Mouse (Mus musculus): ENCODE measurements at regions not wholly inside any gene's neighbourhood (a gene's known extent, or its start where the extent isn't known, plus 50 kb on each side); places are given as distances from the start of the nearest gene placed in this dataset.

DNA sequence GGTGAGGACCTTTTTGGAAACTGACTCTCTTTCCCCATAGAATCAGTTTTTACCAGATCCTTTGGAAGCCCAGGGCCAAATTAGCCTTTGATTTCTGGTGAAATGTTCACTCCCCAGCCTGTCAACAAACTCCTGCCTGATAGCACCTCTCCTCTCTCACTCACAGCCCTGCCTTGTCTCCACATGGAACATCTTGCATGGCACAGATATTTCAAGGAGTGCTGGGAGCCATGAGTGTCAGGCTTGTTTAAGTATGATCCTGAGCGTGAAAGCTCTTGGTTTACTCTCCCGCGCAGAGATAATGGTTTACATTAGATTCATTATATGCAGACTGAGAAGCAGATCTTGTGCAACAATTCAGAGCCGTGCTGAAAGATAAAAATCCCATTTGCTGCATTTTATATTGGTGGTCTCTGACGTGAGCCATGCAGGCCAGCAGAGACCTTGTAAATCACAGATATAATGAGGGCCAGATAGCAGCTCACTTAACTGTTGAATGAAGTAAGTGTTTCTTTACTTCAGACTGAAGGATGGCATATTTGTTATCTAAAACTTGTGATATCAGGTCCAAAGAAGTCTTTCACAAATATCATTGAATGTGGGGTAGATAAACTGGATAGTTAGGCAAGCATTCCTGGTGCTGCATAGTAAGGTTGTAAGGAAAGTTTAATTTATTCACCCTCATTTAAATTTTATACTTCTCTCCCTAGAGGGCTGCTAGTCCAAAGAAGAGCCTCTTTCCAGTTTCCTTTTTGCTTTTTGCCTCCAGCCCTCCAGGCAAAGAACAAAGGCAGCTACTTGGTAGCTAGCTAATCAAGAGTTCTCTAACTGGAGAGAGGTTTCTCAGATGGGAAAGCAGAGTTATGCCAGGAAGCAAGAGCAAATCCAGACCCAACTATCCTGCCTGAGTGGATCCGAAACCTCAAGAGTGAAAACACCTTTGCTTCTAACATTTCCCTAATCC is 81.8 kb downstream of the Tbx18 start:
- no peak for ATAC-seq (ENCODE audit: low TSS enrichment)

DNA sequence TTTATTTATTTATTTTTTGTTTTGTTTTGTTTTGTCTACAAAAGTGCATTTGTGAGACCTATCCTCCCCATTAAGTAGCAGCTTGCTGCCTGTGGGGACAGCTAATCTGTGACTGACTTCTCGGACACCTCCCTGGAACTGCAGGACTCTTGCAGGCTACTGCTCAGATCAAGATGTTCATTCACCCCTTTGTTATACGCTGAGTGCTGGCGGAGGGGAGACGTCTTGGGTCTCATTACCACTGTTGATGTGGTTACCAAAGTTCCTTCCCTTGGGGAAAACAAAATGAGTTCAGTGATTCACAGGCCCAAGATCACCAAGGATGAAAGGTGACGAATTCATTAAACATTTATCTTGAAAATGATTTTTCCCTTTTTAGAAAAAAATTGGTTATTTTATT is 82.7 kb downstream of the Tbx18 start:
- ATAC-seq (ENCODE audit: low TSS enrichment), result no peak

DNA sequence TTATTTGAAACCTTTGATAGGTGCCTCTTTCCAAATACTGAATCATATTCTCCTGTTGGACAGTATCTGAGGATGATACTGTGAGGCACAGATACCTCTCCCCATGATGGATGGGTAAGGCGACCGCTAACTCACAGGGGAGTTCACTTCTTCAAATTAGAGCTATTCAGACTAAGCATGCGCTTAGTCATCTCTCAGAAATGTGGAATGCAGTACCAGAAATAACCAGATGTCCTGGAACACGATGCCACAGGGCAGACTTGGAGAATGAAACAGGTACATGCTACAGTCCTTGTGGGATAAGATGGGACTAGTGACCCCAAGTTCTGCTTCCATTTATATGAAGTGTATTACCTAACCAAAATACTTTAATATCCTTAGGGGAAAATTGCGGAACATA is 86.0 kb downstream of the Tbx18 start:
- no peak for ATAC-seq (ENCODE audit: low TSS enrichment)

GRCm38 (mm10) chr9:87633863-87634630 is 97.0 kb downstream of the Tbx18 start:
- ATAC-seq (ENCODE audit: low TSS enrichment), result peak; percentile 52; the same call in 1 of the 2 replicates

GRCm38 (mm10) chr9:87626432-87626831 is 104.6 kb downstream of the Tbx18 start:
- no peak for ATAC-seq (ENCODE audit: low TSS enrichment)

- peak; percentile 52 for ATAC-seq (ENCODE audit: low TSS enrichment)
Measured at GRCm38 (mm10) chr9:87618238-87618673, 112.8 kb downstream of the Tbx18 start.

DNA sequence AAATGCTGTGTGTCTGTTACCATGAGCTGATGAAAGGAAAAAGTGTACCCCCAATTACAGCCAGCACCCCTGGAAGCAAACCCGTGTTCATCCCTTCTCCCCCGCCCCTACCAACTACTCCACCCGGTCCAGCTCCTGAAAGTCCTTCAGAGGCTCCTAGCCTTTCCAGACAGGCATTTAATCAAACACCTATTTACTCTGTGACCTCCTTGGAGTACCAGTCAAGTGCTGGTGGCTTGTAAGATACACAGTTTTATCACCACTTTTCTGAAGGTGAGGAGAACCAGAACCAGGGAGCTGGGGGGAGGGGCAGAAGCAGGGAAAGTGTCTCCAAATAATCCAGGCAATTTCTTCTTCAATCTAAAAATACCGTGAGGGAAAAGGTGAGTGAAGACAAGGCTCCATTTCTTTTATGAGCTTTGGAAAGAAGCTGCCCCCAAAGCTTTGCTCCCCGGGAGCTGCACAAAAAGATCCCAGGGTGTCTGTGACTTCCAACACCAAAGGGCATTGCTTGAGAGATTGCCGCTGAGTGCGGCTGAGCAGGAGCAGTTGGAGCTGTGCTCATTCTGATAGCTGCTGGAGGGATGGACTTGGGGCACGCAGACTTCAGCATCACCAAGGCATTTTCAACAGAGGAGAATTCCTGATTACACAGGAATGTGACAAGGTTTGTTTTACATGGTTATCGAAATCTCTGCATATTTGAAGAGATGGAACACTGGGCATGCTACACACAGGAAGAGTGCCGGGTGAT is 123.0 kb downstream of the Tbx18 start:
- ATAC-seq (ENCODE audit: low TSS enrichment), result no peak

GRCm38 (mm10) chr9:87575591-87575990 is 155.5 kb downstream of the Tbx18 start:
- ATAC-seq (ENCODE audit: low TSS enrichment), result no peak

DNA sequence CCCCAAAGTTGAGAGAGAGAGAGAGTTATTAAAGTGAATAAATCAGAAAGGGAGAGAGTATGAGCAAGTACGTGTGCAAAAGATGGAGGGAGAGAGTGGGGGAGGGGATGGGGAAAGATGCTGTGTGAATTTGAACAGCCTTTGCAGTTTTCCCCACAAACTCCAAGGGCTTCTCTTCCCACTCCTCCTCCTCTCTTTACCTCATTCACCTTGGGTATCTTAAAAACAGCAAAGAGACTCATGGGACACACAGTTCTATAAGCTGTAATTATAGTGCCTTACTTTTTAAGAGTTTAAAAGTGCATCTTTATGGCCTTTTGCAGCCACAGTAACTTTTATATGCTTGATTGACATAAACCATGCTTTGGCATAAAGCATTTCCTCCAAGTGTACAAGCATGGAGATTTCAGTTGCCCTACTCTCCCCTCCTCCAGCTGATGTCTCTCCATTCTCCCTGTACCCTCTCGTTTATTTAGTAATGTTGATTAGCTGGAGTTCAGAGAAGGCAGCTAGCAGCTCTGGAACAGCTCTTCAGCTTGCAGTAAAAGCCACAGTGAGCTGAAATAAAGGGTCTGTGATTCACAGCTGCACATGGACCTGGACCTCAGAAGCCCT is 156.7 kb downstream of the Tbx18 start:
- no peak for ATAC-seq (ENCODE audit: low TSS enrichment)

DNA sequence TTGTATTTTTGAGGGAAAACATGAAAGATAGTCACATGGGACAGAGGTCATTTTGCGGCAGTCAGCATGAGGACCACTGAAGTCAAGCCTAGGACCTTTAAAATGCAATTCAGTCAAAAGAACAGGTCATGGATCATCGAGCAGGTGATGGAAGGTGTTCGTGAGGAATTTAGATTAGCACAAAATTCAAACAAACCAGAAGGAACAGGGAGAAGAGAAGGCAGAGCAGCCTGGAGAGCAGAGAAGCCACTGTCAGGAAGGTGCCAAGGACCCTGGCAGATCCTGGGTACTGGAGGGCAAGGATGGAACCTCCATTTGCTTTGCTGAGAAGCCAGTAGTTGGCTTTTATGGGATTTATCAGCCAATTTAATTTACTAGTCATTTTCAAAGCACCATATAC is 167.8 kb downstream of the Tbx18 start:
- no peak for ATAC-seq (ENCODE audit: low TSS enrichment)

- no peak for ATAC-seq (ENCODE audit: low TSS enrichment)
Measured at GRCm38 (mm10) chr9:87562796-87563195, 168.3 kb downstream of the Tbx18 start.

DNA sequence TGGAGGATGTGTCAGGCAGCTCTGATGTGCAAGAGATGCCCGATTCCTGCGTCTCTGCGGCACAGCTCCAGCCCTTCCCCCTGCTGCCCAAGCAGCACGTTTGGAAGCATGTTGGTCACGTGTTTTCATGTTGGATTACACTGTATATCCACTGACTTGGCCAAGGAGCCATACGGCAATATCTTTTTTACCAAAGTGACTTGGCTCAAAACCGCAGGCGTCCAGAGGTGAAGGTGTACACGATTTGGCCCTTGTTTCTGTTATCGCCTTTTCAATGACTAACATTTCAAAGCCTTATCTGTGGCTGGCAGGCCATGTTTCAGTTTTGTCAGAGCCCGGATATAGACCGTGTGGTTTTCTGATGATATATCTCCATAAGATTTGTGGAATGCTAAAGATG is 173.2 kb downstream of the Tbx18 start:
- ATAC-seq (ENCODE audit: low TSS enrichment), result no peak

DNA sequence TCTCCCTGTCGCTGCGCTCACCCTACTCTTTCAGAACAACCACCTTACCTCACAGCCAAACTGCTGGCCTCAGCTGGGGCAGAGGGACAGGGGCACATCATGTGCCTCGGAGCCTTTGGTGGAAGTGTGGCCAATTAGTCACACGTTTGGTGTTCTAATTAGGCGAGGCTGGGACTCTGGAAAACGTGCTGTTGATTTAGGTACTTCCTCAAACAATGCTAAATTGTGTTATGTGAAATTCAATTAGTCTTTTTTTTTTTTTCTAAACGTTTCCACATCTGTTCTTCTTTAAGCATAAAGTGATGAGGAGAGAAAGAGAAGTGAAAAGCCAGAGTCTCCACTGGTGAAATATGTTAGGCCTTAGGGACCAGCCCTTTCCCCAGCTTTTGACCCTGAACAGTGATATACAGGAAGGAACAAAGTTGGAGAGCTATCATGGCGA is 174.1 kb downstream of the Tbx18 start:
- ATAC-seq (ENCODE audit: low TSS enrichment), result no peak

DNA sequence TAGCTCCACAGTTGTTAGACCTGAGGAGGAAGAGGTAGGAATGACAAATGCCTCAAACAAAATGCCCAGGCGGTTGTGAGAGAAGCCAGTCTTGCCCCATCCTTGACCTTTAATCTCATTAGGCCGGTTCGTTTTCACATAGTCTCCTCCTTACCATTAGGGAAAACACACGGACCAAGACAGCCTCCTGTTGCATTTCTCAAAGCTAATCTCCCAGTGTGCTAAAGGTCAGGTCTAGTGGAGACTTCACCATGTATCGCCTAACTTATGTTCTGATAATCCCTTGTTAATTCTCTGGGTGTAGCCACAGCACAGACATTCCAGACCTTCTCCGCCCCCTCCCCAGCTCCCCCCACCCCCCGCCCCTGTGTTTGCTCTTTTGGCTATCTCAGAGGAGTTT is 174.5 kb downstream of the Tbx18 start:
- no peak for ATAC-seq (ENCODE audit: low TSS enrichment)

DNA sequence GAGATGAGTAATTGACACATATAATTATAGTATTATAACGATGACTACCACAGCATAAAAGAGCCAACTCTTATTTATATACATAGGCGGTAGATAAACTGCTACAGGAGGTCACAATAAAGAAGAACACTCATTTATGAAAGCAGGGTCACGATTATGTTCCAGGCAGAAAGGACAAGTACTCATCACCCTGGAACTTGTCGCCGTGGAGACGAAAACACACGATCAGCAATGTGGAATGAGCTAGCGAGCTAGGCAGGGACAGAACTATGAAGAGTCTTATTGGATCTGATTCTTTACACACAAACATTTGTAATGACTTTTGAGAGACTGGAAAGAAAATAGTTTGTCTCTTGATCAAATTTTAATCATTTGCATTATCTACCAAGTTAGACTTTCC is 197.9 kb downstream of the Tbx18 start:
- no peak for ATAC-seq (ENCODE audit: low TSS enrichment)

- ATAC-seq (ENCODE audit: low TSS enrichment), result no peak
Measured at GRCm38 (mm10) chr9:87529908-87530307, 201.2 kb downstream of the Tbx18 start.

DNA sequence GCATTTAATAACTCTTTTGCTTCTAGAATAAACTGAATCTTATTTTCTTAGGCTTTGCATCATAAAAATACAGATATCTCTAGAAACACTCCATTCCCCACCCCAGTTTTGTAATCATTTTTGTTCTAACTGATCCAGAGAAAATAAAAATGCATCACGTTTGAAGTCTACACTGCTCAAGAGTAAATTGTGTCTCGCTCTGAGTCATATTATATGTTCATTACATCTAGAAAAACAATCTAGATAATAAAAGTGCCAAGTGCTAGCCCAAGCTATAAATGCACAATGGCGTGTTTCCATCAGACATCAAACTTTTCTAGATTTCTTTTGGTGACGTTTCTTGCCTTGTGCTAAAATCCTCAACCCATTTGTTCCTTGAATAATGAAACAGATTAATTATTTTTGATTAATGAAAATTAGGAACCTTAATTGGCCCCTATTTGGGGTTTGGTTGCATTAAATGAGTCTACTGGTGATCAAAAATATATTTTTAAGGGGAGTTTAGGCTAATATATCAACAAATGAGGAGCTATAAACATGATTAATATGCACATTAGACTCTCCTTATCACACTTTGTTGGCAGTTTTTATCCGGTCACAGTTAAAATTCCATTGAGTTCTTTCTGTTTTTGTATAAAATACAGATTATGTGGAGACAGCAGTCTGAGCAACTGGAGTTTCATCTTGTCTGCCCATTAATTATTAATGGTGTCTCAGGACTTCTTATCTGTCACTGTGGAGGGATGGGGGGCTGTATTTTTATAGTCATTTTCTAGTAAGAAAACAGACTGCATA is 206.0 kb downstream of the Tbx18 start:
- ATAC-seq (ENCODE audit: low TSS enrichment), result no peak

DNA sequence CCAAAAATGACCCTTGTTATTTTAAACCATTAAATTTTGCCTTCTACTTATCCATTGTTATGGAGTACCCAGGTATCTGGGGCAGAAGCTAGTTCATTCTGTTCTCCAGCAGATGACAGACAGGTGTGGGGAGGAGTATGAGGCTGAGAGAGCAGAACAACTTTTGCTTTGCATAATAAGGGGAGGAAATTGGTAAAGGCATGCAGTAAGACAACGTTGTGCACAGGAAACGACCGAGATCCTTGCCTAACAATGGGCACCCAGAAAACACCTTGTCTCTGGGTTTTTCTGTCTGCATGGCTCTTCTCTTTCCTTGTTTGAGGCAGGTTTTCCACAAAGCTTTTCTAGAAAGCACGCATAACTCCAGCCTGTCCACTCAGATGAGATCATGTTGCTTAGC is 220.4 kb downstream of the Tbx18 start:
- no peak for ATAC-seq (ENCODE audit: low TSS enrichment)

- ATAC-seq (ENCODE audit: low TSS enrichment), result no peak
Measured at GRCm38 (mm10) chr9:87504673-87505385, 226.2 kb downstream of the Tbx18 start.

- no peak for ATAC-seq (ENCODE audit: low TSS enrichment)
Measured at GRCm38 (mm10) chr9:87464141-87464540, 208.8 kb upstream of the Cep162 start.

Measured in frontal cortex, adult (tissue).